17 mouse cellular contexts compared by ENCODE assay signal in genomic region chr17:27061727-27062126, GRCm38 (mm10).
"Had no signal": no experiment of that assay in that cellular context is flagged by ENCODE, and none has a peak within 500 bp of the region (broad histone marks: within the 10 kb centered on the region; RNA-seq: fewer than 3 reads in every experiment).

No protein-coding gene starts in this region.

- H3K9me3 ChIP-seq: limb, embryonic 10.5 days; liver, embryonic 13.5 days; midbrain, embryonic 12.5 days; neural tube, embryonic 13.5 days had no signal

- H3K9ac ChIP-seq: liver, embryonic 13.5 days; midbrain, embryonic 12.5 days; neural tube, embryonic 13.5 days had no signal

- H3K4me3 ChIP-seq: left cerebral cortex, adult 2 months; limb, embryonic 10.5 days; liver, embryonic 13.5 days; megakaryocyte, embryonic 14.5 days; midbrain, embryonic 12.5 days; neural tube, embryonic 13.5 days had no signal

- H3K4me2 ChIP-seq: liver, embryonic 13.5 days; midbrain, embryonic 12.5 days; neural tube, embryonic 13.5 days had no signal

- DNase-seq: kidney, adult 11 months; kidney, adult 9 months; kidney, postnatal 36 days; liver, embryonic 13.5 days; lung, adult 2 months; lung, postnatal 10 days; retina, postnatal 1 day; thymus, adult 2 months; thymus, postnatal 36 days had no signal

- H3K36me3 ChIP-seq: limb, embryonic 10.5 days; liver, embryonic 13.5 days; midbrain, embryonic 12.5 days; neural tube, embryonic 13.5 days had no signal

- ATAC-seq: midbrain, embryonic 16.5 days had no signal

- H3K27ac ChIP-seq: kidney, postnatal 0 days; left cerebral cortex, adult 2 months; limb, embryonic 10.5 days; liver, embryonic 13.5 days; macrophage; midbrain, embryonic 12.5 days; neural tube, embryonic 13.5 days had no signal
